Mouse (Mus musculus): ENCODE results near the gene Tssk1.

Tssk1 gene

DNA sequence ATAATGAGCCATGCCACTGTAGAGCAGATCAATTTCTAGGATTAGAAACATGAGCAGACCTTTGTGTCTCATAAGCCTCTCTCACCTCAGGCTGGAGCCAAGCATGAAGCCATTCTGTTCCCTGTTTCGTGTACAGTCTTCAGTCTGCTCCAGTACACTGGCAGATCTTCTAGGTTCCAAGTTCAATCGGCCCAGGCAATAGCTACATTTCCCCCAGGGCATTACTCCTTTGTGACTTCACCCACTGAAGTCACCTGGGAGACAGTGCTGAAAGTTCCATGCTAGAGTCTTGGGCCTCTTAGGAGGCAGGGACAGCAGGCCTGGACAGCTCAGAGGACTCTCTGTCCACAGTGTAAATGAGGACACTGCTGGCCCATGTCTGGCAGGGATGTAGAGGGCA lies at the start of gene Tssk1:
Tssk1 (plus strand) TSS at position 301 of the 400 bp plus-strand sequence.
- CTCF ChIA-PET, result no interaction called here

DNA sequence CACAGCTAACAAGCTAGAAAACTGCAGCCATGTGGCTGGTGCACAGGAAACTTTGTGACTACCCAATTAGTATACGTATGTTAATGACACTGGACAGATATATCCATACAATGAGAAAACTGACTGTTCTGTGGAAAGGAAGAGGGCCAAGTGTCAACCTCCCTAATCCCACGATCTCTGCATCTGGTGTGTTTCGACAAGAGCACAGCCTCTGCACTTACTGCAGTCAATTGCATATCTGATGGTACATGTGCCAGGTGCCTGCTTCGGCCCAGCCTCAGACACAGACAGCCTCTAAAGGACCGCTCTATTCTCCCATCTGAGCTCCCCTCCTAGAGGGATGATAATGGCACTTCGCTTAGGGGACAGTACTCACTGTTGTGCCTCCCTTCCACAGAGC lies 45.6 kb upstream of the Tssk1 start:
- CTCF ChIA-PET, result interaction anchor here (0.6 kb wide), 1 partner anchor 19 kb away, joined by 4 read pairs; no protein-coding TSS in a partner anchor

DNA sequence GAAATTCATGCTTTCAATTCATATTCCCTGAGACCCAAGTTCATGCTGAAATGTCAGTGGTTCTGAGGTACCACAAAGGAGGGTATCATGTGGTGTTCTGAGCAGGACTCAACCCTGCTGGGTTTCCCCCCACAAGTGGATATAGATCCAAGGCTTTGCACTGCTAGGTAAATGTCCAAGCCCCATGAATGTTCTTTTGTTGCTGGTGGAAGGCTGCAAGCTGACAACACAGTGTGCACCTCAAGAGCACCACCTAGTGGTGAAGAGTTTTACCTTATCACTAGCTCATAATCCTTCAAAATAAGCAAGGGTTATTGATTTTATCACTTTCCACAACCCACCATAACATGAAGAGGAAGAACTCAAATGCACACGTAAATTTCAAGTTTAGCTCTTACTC lies 45.1 kb upstream of the Tssk1 start:
- CTCF ChIA-PET, result interaction anchor here (0.6 kb wide), 1 partner anchor 18 kb away, joined by 4 read pairs; no protein-coding TSS in a partner anchor

DNA sequence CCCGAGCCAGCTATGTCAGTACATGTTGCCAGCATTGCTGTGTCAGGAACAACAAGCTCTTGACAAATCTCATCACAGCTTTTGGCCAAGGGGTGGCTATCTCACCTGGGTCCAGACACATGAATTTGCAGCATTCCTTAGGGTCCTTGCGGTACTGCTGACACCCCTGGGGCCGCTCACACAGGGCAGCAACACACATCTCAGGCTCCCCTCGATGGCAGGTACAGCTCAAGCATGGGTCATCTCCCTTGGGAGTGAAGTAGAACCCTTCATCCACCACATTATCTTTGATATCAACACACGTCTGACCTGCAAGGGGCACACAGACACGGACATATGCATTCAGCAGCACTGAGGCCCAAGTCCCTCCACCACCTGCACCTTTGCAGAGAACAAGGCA lies 44.5 kb upstream of the Tssk1 start:
- CTCF ChIA-PET, result no interaction called here

DNA sequence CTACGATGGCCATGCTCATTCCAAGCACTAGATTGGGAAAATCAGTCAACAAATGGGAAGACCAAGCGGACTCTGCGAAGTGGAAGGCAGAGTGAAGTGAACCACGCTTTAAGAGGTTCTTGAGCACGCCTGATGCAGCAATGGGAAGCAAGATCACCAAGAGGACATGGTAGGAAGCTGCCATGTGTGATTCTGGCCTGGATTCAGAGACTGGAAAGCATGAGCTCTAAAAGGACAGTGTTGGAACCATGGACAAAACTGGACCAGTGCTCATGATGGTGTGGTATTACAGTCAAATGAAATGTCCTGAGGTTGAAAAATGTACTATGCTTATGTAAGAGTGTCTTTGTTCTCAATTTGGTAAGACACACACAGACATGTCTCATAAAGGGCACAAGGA lies 42.7 kb upstream of the Tssk1 start:
- CTCF ChIA-PET, result no interaction called here

DNA sequence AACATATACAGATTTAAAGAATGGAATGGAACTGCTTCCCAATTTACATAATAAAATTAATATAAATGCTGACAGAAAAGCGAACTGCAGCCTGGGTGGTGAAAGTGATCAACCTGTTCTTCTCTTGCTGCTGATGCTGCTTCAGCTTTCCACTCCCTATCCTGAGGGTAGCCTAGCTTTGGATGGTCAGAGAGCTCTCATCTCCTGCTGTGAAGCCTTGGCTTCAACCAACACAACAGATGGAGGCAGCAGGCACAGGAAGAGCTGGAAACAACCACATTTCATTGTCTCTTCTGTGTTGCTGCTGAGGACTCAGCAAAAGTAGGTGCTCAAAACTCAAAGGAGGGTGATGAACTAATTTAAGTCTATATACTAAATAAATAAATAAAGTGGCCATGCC lies 42.2 kb upstream of the Tssk1 start:
- CTCF ChIA-PET, result no interaction called here

DNA sequence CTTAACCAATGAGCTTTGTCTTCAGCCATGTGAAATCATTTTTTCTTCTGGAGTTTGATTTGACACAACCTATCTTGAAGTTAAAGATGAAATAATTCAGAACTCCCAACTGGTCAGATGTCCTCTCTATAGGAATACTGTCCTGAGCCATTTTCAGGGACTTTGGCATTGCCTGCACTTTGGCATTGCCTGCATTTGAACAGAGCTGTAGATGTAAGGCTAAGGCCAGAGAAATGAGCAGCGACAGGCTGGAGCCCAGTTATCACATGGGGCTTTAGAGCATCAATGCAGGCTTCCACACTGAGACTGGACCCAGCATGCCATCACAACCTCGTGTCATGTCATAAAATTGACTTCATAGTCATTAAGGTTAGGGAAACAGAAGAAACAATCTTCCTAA lies 40.8 kb upstream of the Tssk1 start:
- CTCF ChIA-PET, result no interaction called here

DNA sequence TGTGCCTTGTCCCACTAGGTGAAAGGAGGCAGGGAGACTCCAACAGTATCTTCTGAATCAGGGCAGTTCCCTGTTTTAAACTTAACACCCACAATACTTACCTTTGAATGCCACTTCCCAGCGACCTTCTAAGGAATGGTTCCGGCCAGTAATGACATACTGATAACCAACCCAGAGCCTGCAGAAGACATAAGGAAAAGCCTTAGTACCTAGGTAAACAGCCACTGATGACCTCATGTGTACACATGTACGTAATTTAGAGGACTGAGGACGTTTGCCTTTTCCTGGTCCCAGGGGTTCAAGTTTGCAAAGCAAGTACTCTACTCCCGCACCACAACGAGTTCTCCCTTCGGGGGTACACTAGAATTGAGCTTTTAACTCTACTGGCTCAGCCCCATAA lies 36.9 kb upstream of the Tssk1 start:
- CTCF ChIA-PET, result no interaction called here

DNA sequence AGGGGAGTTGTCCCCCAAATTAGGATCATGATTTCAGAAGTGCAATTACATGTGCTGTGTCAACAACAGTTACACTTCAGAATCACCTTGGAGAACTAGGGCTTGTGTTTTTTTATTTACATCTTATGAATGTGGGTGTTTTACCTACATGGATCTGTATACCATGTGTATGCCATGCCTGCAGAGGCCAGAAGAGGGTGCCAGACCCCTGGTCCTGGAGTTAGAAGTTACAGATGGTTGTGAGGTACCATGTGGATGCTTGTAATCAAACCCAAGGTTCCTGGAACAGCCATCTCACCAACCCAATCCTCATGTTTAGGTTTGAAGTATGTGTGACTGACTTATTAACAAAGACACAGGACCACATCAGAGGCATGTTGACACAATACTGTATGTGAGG lies 35.4 kb upstream of the Tssk1 start:
- CTCF ChIA-PET, result interaction anchor here (1.3 kb wide), 1 partner anchor 9 kb away, joined by 3 read pairs; no protein-coding TSS in a partner anchor

DNA sequence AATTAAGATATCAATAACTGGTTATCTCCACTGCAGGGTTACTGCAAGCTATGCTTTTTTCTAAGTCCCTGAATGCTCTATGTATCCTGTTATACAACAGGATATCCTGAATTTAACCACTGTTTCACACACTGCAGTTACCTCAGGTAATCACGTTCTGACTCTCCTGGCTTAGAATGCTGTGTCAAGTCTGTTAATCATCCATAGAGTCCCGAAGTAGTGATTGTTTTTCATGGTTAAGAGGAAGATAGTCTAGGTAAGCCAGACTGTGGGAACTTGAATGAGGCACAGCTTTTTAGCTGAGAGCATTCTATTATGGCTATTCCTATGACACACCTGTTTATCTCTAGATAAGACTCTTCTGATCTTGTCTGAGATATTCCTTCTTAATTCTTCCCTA lies 28.7 kb upstream of the Tssk1 start:
- CTCF ChIA-PET, result no interaction called here

DNA sequence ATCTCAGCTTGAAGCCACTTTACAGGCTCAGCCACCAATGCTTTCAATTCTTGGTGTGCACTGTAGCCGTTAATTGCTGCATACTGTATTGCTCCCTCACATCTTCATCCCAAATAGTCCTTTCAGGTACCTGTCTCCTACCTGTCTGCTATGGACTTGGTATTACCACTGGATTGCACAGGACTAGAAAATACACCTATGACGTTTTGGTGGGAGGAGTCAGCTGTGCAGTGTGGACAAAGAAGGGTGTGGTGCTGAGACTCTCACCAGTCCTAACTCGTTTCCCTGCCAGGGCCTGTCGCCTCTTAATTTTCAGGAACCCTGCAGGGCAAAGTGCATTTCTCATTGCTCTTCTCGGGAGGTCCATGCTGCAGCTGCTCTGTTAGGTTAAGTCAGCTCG lies 28.3 kb upstream of the Tssk1 start:
- CTCF ChIA-PET, result no interaction called here

DNA sequence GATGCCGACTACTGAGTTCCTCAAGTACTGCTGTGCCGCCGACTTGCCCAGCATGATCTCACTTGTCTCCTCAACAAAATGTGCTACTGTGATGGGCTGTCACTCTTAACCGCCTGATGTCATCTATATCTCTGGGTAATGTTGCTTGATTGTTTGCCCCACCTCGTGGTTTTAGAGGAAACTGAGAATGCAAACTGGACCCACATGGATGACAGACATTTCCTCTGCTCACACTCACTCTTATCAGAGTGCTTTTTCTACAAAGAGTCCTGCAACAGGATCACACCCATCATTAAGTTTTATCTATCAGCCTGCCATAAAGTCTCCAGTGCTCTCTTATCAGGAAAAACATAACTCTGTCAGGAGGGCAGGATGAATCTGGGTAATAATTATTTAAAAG lies 22.8 kb upstream of the Tssk1 start:
- CTCF ChIA-PET, result no interaction called here

DNA sequence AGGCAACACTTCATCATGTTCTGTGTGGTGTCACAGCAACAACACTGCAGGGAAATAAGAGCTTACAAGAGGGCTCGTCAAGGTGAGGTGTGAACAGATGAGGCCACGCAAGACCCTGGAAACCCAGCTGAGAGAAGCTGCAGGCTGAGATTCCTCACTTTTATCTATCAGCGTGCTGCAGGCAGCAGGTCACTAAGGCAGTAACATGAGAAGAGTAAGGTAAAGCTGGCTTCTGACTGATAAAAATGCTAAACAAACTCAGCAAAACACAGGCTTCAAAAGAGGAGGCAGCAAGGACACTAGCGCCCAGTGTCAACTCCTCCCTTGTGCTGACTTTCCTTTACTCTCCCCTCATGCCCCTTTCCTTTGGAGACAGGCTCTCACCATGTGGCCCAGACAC lies 21.0 kb upstream of the Tssk1 start:
- CTCF ChIA-PET, result no interaction called here

DNA sequence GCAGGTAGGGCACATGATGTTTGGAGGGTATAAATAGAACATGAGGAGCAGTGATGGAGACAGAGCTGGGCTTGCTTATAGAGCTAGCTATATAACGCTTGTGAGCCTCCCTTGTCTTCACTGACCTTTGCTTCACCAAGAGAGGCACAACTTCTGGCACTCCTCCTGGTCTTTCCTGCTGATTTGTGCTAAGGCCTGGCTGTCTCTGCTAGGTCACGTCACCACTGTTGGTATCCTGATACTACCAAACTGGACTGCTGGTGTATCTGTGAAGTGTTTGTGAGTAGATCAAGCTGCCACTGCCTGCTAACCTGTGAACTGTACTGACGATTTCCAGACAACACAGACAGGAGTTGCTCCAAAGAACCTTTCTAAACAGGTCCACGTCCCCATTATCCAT lies 18.8 kb upstream of the Tssk1 start:
- CTCF ChIA-PET, result no interaction called here

DNA sequence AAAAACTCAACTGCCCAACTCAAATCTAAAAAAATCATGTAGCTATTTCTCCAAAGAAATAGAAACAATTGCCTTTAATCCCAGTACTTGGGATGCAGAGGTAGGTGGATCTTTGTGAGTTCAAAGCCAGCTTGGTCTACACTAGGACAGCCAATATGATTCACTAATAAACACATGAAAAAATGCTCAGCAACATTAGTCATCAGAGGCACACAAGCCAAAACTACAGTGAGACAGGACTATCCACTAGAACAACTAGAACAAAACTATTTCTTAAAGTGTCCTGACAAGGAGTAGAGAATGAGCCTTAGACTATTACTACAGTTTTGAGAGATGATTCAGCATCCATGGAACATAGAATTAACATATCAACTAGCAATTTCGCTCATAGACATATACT lies 17.9 kb upstream of the Tssk1 start:
- CTCF ChIA-PET, result no interaction called here

DNA sequence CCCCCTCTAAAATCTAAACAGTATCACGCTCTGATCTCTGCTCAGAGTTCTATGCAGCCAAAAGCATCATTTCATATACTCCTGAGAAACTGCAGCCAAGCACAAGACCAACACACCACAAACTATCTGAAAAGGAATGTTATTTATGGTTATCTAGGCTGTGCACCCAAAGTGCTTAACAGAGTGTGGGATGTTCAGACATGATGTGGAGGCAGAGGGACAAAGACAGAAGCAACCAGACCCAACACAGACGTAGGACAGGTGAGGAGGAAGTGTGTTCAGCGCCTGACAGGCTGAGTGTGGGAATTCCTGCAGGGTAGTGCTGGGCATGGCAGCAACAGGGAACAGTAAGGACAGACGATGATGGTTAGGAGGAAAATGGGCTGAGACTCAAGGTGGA lies 14.5 kb upstream of the Tssk1 start:
- CTCF ChIA-PET, result no interaction called here

DNA sequence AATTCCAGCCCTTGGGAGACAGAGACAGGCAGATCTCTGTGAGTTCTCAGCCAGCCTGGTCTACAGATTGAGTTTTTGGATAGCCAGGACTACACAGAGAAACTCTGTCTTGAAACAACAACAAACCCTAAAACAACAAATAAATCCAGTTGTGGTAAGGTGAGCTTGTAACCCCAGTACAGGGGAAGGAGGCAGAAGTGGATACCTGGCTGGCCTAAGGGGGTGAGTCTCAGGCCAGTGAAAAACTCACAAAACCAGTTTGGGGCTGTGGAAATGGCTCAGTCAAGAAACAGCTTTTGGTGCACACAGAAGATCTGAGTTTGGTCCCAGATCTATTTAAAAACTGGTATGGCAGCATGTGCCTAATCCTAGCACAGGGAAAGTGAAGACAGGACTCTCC lies 11.8 kb upstream of the Tssk1 start:
- CTCF ChIA-PET, result no interaction called here

DNA sequence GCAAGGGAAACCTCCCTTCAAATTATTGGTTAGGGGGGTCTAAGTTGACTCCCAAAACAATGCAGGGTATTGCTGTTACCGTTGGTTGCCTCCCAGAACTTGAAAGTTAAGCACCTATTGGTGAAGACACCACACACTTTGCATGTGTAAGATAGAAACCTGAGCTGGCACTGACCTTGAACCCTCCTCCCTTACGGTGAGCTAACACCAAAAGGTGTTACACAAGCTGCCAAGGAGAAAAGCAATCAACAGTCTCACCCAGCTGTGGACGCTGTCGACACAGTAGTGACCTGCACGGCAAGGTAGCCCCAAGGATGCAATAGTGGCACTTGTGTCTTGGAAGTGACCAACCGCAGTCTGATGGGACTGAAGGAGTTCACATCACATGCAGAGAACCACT lies 9.9 kb upstream of the Tssk1 start:
- CTCF ChIA-PET, result no interaction called here

DNA sequence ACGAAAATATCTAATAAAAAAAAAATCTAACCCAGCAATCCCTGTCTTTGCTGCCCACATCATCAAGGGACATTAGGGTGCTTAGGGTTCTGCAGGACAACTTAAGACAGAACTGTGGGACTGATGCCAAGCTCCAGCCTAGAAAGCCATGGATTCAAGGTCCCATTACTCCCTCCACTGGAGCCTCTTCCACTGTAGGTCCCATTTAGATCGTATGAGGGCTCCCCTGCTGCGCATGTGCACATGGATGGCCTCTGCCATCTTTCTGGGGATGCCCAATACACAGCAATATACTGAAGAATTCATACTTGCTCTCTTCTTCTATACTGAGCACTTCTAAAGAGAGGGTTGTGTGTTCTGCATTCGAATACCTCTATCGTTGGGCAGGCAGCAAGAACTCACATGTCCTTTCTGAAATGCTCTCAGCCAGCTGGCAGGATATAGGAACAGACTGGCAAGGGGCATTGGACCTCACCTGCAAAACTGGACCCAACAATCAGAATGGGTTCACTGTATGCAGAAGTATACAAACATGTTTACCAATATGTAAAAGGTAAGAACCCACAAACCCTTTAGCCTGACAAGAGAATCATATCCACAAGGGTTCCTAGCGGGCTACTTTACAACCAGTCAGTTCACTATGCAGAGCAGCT lies 4.2 kb upstream of the Tssk1 start:
- CTCF ChIA-PET, result interaction anchor here (0.5 kb wide), 1 partner anchor 75 kb away, joined by 3 read pairs; no protein-coding TSS in a partner anchor

DNA sequence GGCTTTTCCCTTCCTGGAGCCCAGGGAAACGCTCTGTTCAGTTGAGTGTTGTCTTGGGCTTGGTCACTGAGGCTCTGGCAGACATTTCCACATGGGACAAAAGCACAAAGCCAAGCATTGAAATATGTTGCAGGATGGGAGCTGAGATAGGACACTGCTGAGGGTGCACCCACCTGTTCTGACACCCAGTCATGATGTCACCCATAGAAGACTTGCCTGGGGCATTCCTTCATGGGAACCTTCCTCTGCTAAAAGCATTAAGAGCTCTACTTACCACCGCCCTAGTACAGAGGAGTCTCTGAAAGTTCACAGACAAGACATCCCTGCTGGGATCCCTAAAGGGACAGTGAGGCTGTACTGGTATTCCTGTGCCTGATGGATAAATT lies 3.7 kb upstream of the Tssk1 start:
- CTCF ChIA-PET, result no interaction called here

DNA sequence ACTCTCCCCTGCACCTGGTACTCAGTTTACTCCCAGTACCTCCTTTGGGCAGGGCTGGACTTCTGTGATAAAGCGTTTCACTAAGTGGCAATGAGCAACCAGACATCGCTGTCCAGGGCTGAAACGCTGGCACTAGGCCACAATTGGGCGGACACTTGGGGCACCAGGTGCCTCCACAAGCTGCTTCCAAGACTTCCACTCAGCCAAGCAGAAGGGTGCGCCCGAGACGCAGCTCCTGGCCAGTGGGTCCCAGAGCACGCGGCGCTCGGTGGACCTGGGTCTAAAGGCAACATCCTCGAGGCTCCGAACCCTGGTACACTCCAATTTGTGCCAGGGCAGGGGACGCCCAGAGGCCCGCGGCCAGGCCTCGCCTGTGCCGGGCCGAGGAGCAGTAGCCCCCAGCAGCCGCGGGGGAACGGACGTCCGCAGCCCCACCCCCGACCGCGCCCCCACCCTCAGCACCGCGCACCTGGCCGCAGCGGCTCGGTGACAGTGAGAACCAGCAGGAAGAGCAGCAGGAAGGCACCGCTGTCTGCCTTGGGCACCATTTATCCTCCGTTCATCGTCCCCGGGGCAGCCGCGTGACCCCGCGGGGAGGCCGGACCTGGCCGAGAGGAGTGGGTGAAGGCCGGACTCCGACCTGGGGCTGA lies 3.0 kb upstream of the Tssk1 start:
- CTCF ChIA-PET, result no interaction called here

DNA sequence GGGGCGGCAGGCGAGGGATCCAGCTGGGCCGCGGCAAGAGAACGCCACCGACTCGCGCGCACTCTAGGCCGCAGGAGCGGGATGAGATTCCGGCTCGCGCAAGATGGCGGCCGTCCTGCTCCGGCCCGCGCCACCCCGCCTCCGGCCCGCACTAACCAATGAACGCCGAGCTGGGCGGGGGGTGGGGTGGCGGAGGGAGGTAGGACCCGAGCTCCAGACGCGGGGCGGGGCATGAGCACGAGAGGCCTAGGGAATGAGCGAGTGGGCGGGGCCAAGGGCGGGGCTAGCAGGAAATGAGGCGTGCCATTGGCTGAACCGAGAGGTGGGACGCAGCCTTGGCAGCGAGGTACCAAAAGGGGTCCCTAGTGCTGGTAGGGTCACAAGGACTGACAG lies 2.5 kb upstream of the Tssk1 start, which contains the start of gene Gm20518:
Gm20518 (minus strand) TSS at position 105 of the 393 bp plus-strand sequence.
- CTCF ChIA-PET, result no interaction called here

DNA sequence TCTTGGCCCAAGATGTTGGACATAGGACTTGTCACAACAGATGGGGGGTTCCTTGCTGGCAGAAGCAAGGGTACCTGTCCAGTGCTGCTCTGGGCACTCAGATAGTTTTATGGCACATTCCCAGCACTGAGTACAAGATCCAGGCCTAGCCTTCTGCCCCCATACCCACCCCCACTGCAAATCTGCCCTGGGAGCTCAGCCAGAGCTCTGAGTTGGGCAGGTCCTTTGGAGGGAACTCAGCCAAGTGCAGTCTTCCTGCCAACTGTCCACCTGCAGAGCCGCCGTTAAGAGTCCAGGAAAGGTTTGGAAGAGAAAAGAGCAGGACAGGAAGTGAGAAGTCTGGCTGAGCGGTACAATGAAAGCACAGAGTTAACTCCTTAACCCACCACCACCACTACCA lies 1.4 kb upstream of the Tssk1 start:
- CTCF ChIA-PET, result no interaction called here

DNA sequence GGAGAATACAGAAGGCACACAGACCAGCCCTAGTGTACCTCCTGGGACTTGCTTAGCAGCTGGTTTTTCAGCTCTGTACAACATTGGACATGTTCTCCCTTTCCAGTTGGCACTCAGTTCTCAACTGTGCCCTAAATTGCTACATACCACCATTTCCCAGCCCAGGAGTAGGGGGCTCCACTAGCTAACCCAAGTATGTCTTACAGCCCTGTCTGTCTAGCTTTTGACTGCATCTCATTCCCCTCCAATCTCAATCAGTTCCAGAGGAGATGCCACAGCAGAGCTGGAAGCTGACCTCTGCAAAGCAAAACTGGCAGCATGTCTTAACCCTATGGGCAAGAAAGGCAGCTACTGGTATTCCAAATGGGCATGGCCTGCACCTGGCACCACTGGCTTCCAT lies 2.1 kb downstream of the Tssk1 start:
- CTCF ChIA-PET, result no interaction called here

Data from spleen, embryonic (tissue).